Comparison of ENCODE assay signal across 1 mouse cellular context in genomic region chr5:107207911-107208310, GRCm38 (mm10).
A peak's percentile ranks its signal among the peaks of the same experiment; 100 is the strongest.
TF ChIP-seq lines count a peak whose summit lies in the region.

No protein-coding gene starts in this region.

TF ChIP-seq in CH12.LX, 34 proteins besides CTCF, POLR2A, EP300 and RAD21 (continued from another document):
- TF ChIP-seq MYC (IDR thresholded peaks at IDR 0.05; ENCODE audit: low read depth, low read length) (no peak), JUN (IDR thresholded peaks at IDR 0.05; ENCODE audit: insufficient read depth, low read depth, low read length) (no peak; the same call in 1 of the 2 replicates), USF2 (conservative IDR thresholded peaks at IDR 0.05; ENCODE audit: low read depth, low read length) (no peak), MEF2A (IDR thresholded peaks at IDR 0.05; ENCODE audit: borderline replicate concordance, low read depth, low read length) (peak; percentile 40; the same call in 1 of the 2 replicates), JUND (conservative IDR thresholded peaks at IDR 0.05; ENCODE audit: low read depth, low read length) (0 out of 2 replicates have a peak, but pooled peaks have one; percentile 9)
